Mouse (Mus musculus) G1E (cell line): ENCODE data around the gene BC030870. TPM values are rescaled to one million over a fixed set of nuclear protein-coding genes. Genes with fewer than 3 reads are reported as not detected.
"Not testable (repeated sequence)": the region's sequence is repeated elsewhere in the genome, so short reads cannot be mapped to it uniquely, and the experiment has no call there.

Experiments
- ATAC-seq: 2 replicates; pipeline ENCODE4 v1.8.0; 2016; ENCODE audit warnings: mild to moderate bottlenecking; ENCODE audit not compliant: insufficient number of reproducible peaks, poor library complexity, low FRiP score, severe bottlenecking; ENCODE audit errors: extremely low read depth
- DNase-seq: peaks from one replicate; pipeline ENCODE4 v3.0.0; 2012; ENCODE audit warnings: low spot score
- H3K27me3 ChIP-seq: 2 replicates; pipeline ENCODE4 v1.6.1; 2012; ENCODE audit warnings: mild to moderate bottlenecking, low read length, inconsistent platforms; ENCODE audit not compliant: insufficient read depth
- H3K36me3 ChIP-seq: replicated peaks from 2 replicates; pipeline ENCODE3; 2012; ENCODE audit warnings: mild to moderate bottlenecking, inconsistent platforms
- H3K4me1 ChIP-seq: 2 replicates; pipeline ENCODE4 v1.6.1; 2012; ENCODE audit warnings: low read depth, low read length, inconsistent platforms, mixed read lengths; ENCODE audit not compliant: insufficient read depth
- H3K4me3 ChIP-seq: 2 replicates; pipeline ENCODE4 v1.5.1; 2012; ENCODE audit warnings: low read depth, mild to moderate bottlenecking, inconsistent platforms, low read length, moderate library complexity, mixed read lengths
- H3K9me3 ChIP-seq: replicated peaks from 2 replicates; pipeline ENCODE4 v1.6.1; 2012; ENCODE audit warnings: inconsistent platforms
- CTCF ChIP-seq: IDR thresholded peaks from 2 replicates; pipeline ENCODE4 v1.5.1; 2012; ENCODE audit warnings: low read depth, low read length, inconsistent platforms, mixed read lengths
- GATA1 ChIP-seq: IDR thresholded peaks from 2 replicates; pipeline ENCODE4 v1.6.1; 2012; ENCODE audit warnings: borderline replicate concordance, low read length, inconsistent platforms, mixed read lengths
- GATA2 ChIP-seq: IDR thresholded peaks from 2 replicates; pipeline ENCODE4 v1.6.1; 2012; ENCODE audit warnings: low read depth, low read length, inconsistent platforms, borderline replicate concordance
- POLR2AphosphoS5 ChIP-seq: IDR thresholded peaks from 2 replicates; pipeline ENCODE4 v1.6.1; 2012; ENCODE audit warnings: low read depth, low read length, inconsistent platforms; ENCODE audit not compliant: insufficient replicate concordance
- TAL1 ChIP-seq: conservative IDR thresholded peaks from 2 replicates; pipeline ENCODE4 v1.6.1; 2012; ENCODE audit warnings: low read depth, low read length, inconsistent platforms, mixed read lengths
- polyA plus RNA-seq: library from polyadenylated mRNA; stranded (reverse); fragments of >175 nt; gene quantifications from 2 replicates; pipeline ENCODE4 v1.2.3, GENCODE M21; 2012
- total RNA-seq, 2 experiments: library from RNA; stranded (forward) in 1 of 2; stranded (reverse) in 1 of 2; fragments of 200-1000 nt in 1 of 2; fragments of >200 nt in 1 of 2; fragmentation: Nextera tagmentation in 1 of 2; gene quantifications; 2 replicates each; pipeline ENCODE4 v1.2.3; 2014 to 2017

The BC030870 gene
- total RNA-seq (2014; fragmentation: Nextera tagmentation), result not detected in 2 replicates
- not detected in 2 replicates for total RNA-seq (2017)
- not detected in 2 replicates for polyA plus RNA-seq

DNA sequence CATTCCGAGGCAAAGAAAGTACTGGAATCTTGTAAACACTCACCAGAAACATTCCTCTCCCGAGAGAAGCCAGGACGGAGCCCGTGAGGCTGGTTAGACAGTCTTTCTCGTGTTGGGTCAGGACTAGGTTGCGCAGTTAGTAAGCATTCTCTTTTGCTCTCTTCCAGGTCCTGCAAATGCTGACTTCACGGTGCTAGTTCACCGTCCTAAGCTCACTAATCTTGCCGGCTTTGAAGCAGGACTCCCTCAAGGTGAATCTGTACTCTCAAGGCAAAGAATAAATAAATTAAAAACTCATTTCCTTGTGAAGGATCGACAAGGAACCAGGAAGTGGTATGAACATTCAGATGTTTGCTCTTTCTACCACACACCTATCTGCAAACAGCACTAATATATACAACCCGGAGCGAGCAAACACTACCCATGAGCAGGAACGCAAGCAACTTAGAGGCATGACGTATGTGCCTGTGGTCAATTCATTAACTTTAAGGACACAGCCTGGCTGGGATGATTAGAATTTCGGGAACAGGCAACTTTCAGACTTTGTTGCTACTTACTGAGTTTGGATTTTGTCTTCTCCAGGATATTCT lies at the start of gene BC030870:
Gene BC030870, minus strand, starts transcription at position 365 of the 590 bp plus-strand sequence.
- no peaks in the 10 kb centered on the region for H3K9me3 ChIP-seq
- TF ChIP-seq TAL1 (no peak), POLR2AphosphoS5 (no peak), GATA2 (no peak), GATA1 (no peak), CTCF (no peak)
- H3K4me1 ChIP-seq, result no peaks in the 10 kb centered on the region
- H3K36me3 ChIP-seq, result no peaks in the 10 kb centered on the region
- DNase-seq (no peak), ATAC-seq (no peak)
- no peak within 1 kb of the TSS for H3K4me3 ChIP-seq
- H3K27me3 ChIP-seq, result 0 out of 2 replicates have a peak, but pooled peaks cover 2% of the 10 kb centered on the region

DNA sequence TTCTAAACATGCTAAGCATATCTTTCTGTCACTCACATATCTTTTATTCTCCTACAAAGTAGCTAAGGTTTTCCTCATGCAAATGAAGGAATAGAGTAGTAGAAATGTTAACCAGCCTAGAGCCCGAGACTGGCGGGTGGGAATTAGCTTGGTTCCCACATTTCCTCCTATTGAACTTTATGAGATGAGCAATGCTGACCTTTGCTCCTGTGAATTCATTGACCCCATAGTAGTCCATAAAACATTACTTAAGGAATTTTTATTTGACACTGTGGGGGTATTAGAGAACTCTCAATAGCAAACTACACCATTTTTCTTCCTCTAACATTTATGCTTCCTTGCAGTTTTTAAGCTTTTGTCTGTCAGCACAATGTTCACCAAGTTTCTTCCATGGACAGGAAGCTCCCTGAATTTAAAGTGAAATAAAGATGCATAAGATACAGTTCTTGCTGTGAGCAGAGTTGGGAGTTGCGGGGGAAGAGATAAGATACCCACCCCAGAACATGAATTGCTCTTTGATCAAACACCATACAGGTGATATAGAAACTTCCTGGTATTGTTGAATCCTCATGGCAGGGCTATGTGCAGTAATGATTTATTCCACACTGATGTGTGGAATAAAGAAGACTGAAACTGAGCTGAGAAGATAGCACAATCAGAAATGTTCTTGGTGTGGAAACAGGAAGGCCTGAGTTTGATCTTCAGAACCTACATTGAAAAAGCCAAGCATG lies 45.5 kb upstream of the BC030870 start:
- ATAC-seq, result no peak
- H3K27me3 ChIP-seq, result no peaks in the 10 kb centered on the region
- TF ChIP-seq CTCF (no peak), TAL1 (no peak), POLR2AphosphoS5 (no peak), GATA1 (no peak), GATA2 (no peak)
- no peaks in the 10 kb centered on the region for H3K4me1 ChIP-seq
- no peaks in the 10 kb centered on the region for H3K36me3 ChIP-seq
- no peaks in the 10 kb centered on the region for H3K9me3 ChIP-seq
- no peak overlapping the region for H3K4me3 ChIP-seq
- DNase-seq, result no peak

DNA sequence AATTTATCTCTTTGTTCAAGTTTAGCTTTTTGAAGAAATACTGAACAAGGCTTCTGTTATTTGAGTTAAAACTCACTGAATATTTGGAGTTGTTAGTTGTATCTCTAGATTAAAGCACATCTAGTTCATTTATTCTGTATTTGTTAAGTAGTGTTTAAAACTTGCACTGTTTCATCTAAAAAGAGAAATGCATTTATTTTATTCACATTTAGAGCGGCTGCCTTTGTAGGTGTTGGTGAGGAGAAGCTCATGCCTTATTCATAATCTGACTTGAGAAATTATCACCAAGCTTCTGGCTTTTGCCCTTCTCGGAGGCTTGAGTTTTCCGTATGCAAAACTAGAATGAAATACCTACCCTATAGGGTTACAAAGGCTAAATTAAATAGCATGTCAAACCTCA lies 39.8 kb upstream of the BC030870 start:
- ATAC-seq (no peak), DNase-seq (no peak)
- TF ChIP-seq GATA1 (no peak), TAL1 (no peak), CTCF (no peak), GATA2 (no peak), POLR2AphosphoS5 (no peak)
- Histone ChIP-seq H3K4me1 (no peaks in the 10 kb centered on the region), H3K9me3 (no peaks in the 10 kb centered on the region), H3K36me3 (no peaks in the 10 kb centered on the region), H3K27me3 (no peaks in the 10 kb centered on the region; the same call in 1 of the 2 replicates), H3K4me3 (no peak overlapping the region)

DNA sequence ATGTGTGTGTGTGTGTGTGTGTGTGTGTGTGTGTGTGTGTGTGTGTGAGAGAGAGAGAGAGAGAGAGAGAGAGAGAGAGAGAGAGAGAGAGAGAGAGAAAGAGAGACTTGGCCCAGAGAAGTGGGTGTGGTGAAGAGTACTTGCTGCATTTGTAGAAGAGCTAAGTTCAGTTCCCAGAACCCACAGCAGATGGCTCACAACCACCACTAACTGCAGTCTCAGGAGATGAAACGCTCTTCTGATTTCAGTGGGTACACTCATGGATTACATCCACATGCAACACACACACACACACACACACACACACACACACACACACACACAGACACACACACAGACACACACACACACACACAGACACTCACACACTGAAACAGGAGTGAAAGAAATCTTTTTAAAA lies 31.3 kb upstream of the BC030870 start:
- H3K27me3 ChIP-seq, H3K4me1 ChIP-seq, DNase-seq, H3K9me3 ChIP-seq, H3K36me3 ChIP-seq, ATAC-seq, H3K4me3 ChIP-seq: not testable (repeated sequence)

DNA sequence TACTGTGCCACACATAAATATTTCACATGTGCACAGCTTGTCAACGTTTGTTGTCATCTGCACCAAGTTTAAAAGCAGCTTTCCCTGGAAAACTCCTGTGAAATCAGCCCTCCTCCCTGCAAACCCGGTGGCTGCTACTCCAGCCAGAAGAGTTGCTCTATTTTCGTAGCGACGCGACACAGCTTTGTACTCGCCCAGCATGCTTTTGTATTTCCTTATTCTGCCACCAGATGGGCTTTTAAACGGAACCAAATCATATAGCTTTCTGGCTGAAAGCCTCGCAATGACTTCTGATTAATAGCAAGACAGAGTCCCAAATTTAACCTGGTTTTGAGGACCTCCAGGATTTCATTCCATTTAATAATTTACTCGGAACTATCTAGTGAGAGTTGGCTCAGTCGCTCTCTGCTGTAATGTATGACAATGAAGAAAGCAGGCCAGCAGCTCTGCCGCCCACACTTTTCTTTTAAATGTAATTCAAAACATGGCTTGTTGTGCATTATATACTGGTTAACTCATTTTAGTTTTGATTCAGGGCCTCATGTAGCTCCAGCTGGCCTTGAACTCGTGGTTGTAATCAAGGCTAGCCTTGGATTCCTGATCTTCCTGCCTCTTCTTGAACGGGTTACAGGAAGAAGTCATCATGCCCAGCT lies 29.9 kb upstream of the BC030870 start:
- Histone ChIP-seq H3K9me3 (no peaks in the 10 kb centered on the region), H3K36me3 (no peaks in the 10 kb centered on the region), H3K4me1 (no peaks in the 10 kb centered on the region), H3K4me3 (no peak overlapping the region), H3K27me3 (0 out of 2 replicates have a peak, but pooled peaks cover 7% of the 10 kb centered on the region)
- DNase-seq, result no peak
- ATAC-seq, result no peak
- no peak for TF ChIP-seq POLR2AphosphoS5
- TF ChIP-seq GATA1, result no peak
- no peak for TF ChIP-seq CTCF
- no peak for TF ChIP-seq GATA2
- TF ChIP-seq TAL1, result no peak

DNA sequence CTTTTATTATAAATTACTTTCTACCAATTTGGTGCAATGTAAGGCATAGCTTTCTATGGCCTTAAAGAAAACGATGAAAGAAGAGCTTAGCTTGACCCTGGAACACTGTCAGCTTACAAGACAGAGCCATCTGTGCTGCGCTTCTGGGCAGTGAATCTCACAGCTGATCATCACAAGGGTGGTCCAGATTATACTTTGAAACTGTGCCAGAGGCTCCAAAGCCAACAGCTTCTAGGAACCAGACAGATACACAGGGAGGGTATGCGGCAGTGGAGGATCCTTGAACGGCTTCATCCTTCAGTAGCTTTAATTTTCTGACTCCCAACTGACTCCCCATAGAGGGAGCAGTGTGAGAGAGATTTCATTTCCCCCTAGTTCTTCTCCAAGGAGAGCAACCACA lies 28.5 kb upstream of the BC030870 start:
- H3K36me3 ChIP-seq, result no peaks in the 10 kb centered on the region
- ATAC-seq, result no peak

More for the DNA sequence above, 28.5 kb upstream of the BC030870 start:
- no peak for TF ChIP-seq GATA1
- TF ChIP-seq GATA2, result no peak
- no peak for TF ChIP-seq POLR2AphosphoS5
- 0 out of 2 replicates have a peak, but pooled peaks cover 7% of the 10 kb centered on the region for H3K27me3 ChIP-seq
- no peaks in the 10 kb centered on the region for H3K4me1 ChIP-seq
- H3K4me3 ChIP-seq, result no peak overlapping the region
- no peaks in the 10 kb centered on the region for H3K9me3 ChIP-seq
- DNase-seq, result no peak
